8 mouse cellular contexts compared by ENCODE assay signal in genomic region chrX:169985796-169986195, GRCm38 (mm10). TPM values are rescaled to one million over a fixed set of nuclear protein-coding genes. Genes with fewer than 3 reads are reported as not detected.
DNase-seq lines count a peak whose midpoint lies in the region; ATAC-seq and TF ChIP-seq lines count a peak whose summit lies in the region.
"Not testable (repeated sequence)": the region's sequence is repeated elsewhere in the genome, so short reads cannot be mapped to it uniquely, and the experiment has no call there.

No protein-coding gene starts in this region.

- H3K9me3 ChIP-seq in forebrain, embryonic 14.5 days (replicated peaks; ENCODE audit: control insufficient read depth, low read length) = peaks cover 43% of the 10 kb centered on the region
- H3K9me3 ChIP-seq in lung, embryonic 14.5 days (ENCODE audit: low read depth, low read length) = peaks cover 61% of the 10 kb centered on the region
- H3K9me3 ChIP-seq in neural tube, embryonic 11.5 days (ENCODE audit: control insufficient read depth, low read length) = peaks cover 47% of the 10 kb centered on the region

- peaks cover 81% of the 10 kb centered on the region for H3K36me3 ChIP-seq in forebrain, embryonic 14.5 days (ENCODE audit: control insufficient read depth, insufficient read depth, low read length)
- H3K36me3 ChIP-seq in lung, embryonic 14.5 days (ENCODE audit: insufficient read depth) = peaks cover 90% of the 10 kb centered on the region
- peaks cover 46% of the 10 kb centered on the region for H3K36me3 ChIP-seq in neural tube, embryonic 11.5 days (ENCODE audit: control insufficient read depth, insufficient read depth, low read length)

- H3K27ac ChIP-seq in forebrain, embryonic 14.5 days (ENCODE audit: low read depth, low read length); lung, embryonic 14.5 days (ENCODE audit: low read depth); neural tube, embryonic 11.5 days (ENCODE audit: low read depth, low read length): not testable (repeated sequence)

- not testable (repeated sequence) for H3K4me3 ChIP-seq in forebrain, embryonic 14.5 days (ENCODE audit: low read depth, low read length); lung, embryonic 14.5 days (ENCODE audit: low read depth, low read length); neural tube, embryonic 11.5 days (ENCODE audit: low read depth, low read length)

- not testable (repeated sequence) for TF ChIP-seq CTCF in lung, embryonic 14.5 days (IDR thresholded peaks at IDR 0.05; ENCODE audit: low read depth)

- not testable (repeated sequence) for H3K4me2 ChIP-seq in forebrain, embryonic 14.5 days (ENCODE audit: low read length); lung, embryonic 14.5 days; neural tube, embryonic 11.5 days (ENCODE audit: low read depth)

- DNase-seq in ES-CJ7 (ENCODE audit: low read depth, low spot score) = peak; percentile 36
- peak; percentile 79 for DNase-seq in cerebellum, adult 11-12 months
- peak; percentile 7 for DNase-seq in forebrain, embryonic 14.5 days (ENCODE audit: low spot score)
- peak; percentile 55 for DNase-seq in heart, postnatal 4 days
- DNase-seq in kidney, postnatal 14 days = peak; percentile 52
- peak; percentile 13 for DNase-seq in lung, embryonic 14.5 days
- not testable (repeated sequence) for DNase-seq in neural tube, embryonic 11.5 days (ENCODE audit: low spot score)
- peak; percentile 68 for DNase-seq in testis, postnatal 10 days (ENCODE audit: low spot score)

- H3K9ac ChIP-seq in forebrain, embryonic 14.5 days (ENCODE audit: low read length); lung, embryonic 14.5 days; neural tube, embryonic 11.5 days (ENCODE audit: low read length): not testable (repeated sequence)

- H3K27me3 ChIP-seq in forebrain, embryonic 14.5 days (replicated peaks; ENCODE audit: control insufficient read depth, insufficient read depth, low read length); lung, embryonic 14.5 days (ENCODE audit: insufficient read depth, low read length); neural tube, embryonic 11.5 days (ENCODE audit: control insufficient read depth, insufficient read depth, low read length): not testable (repeated sequence)

- H3K4me1 ChIP-seq in forebrain, embryonic 14.5 days (ENCODE audit: control insufficient read depth, insufficient read depth, low read length); lung, embryonic 14.5 days (ENCODE audit: insufficient read depth); neural tube, embryonic 11.5 days (ENCODE audit: control insufficient read depth, insufficient read depth, low read length): not testable (repeated sequence)

- ATAC-seq in forebrain, embryonic 14.5 days; lung, embryonic 14.5 days (ENCODE audit: insufficient read depth): not testable (repeated sequence)
- ATAC-seq in neural tube, embryonic 11.5 days (ENCODE audit: insufficient read depth, low FRiP score, low TSS enrichment) = peak; percentile 20

- WGBS in forebrain, embryonic 14.5 days = 89% methylated on average over 18 of the region's 18 CpGs
- 87% methylated on average over 18 of the region's 18 CpGs for WGBS in lung, embryonic 14.5 days
- WGBS in neural tube, embryonic 11.5 days = 84% methylated on average over 18 of the region's 18 CpGs

RNA-seq across cellular contexts. Expression of gene Gm21887, which starts 23.7 kb away (rescaled TPM):
- 77.4 and 108 TPM in 2 replicates for polyA plus RNA-seq in forebrain, embryonic 14.5 days (2014; fragmentation: Nextera tagmentation; extraction: Ambion mirVana)
- total RNA-seq in heart, postnatal 4 days (2021) = 100 to 1,000 TPM in 1 of 2 experiments, 10 to 100 TPM in 1; 99.1 to 109 TPM
- 252 and 439 TPM in 2 replicates for polyA plus RNA-seq in lung, embryonic 14.5 days (2014; fragmentation: Nextera tagmentation; extraction: Ambion mirVana)
- polyA plus RNA-seq in neural tube, embryonic 11.5 days (2014; fragmentation: Nextera tagmentation; extraction: Ambion mirVana) = 214 and 267 TPM in 2 replicates
